Mouse (Mus musculus) heart, adult 2 months (tissue): Measurements from ENCODE around the gene Prn. TPM values are rescaled to one million over a fixed set of nuclear protein-coding genes. Genes with fewer than 3 reads are reported as not detected.

Source experiments
- DNase-seq, 2 experiments: peaks; one replicate each; pipeline ENCODE4 v3.0.0; 2021
- H3K27ac ChIP-seq: fragments of 200-600 bp; 2 replicates; pipeline ENCODE4 v1.8.1; 2022
- H3K27me3 ChIP-seq: fragments of 200-500 bp; 2 replicates; pipeline ENCODE4 v1.6.1; 2012; ENCODE audit warnings: mild to moderate bottlenecking, low read length, inconsistent platforms, mixed read lengths; ENCODE audit not compliant: control insufficient read depth, insufficient read depth
- H3K36me3 ChIP-seq: fragments of 200-500 bp; 2 replicates; pipeline ENCODE4 v1.6.1; 2012; ENCODE audit warnings: low read length, inconsistent platforms; ENCODE audit not compliant: control insufficient read depth, insufficient read depth
- H3K4me1 ChIP-seq: fragments of 200-500 bp; 2 replicates; pipeline ENCODE4 v1.6.1; 2011; ENCODE audit warnings: low read length; ENCODE audit not compliant: control insufficient read depth, insufficient read depth
- H3K4me3 ChIP-seq: fragments of 200-600 bp; 2 replicates; pipeline ENCODE4 v1.8.1; 2022
- H3K79me2 ChIP-seq: fragments of 200-500 bp; replicated peaks from 2 replicates; pipeline ENCODE4 v1.6.1; 2012; ENCODE audit warnings: mild to moderate bottlenecking, inconsistent platforms, low read length, moderate library complexity, mixed read lengths; ENCODE audit not compliant: control insufficient read depth, insufficient read depth
- H3K9ac ChIP-seq: fragments of 200-500 bp; 2 replicates; pipeline ENCODE4 v1.6.1; 2012; ENCODE audit warnings: low read depth, mild to moderate bottlenecking, control low read depth, inconsistent platforms, low read length, mixed read lengths
- CTCF ChIP-seq: fragments of 200-600 bp; IDR thresholded peaks from 2 replicates; pipeline ENCODE4 v1.8.1; 2022; ENCODE audit warnings: antibody characterized with exemption, mild to moderate bottlenecking, moderate library complexity
- EP300 ChIP-seq: fragments of 200-500 bp; IDR thresholded peaks from 2 replicates; pipeline ENCODE4 v1.6.1; 2011; ENCODE audit warnings: low read depth, low read length, control low read depth; ENCODE audit not compliant: insufficient read depth
- POLR2A ChIP-seq: fragments of 200-500 bp; IDR thresholded peaks from 2 replicates; pipeline ENCODE4 v1.6.1; 2011; ENCODE audit warnings: mild to moderate bottlenecking, low read depth, low read length, control low read depth; ENCODE audit not compliant: insufficient read depth
- WGBS: fragments of 180-500 bp; shearing (Covaris S2); methylation state at CpG from one replicate; pipeline ENCODE4 v1.1.7; 2018; 5-methylcytosine and 5-hydroxymethylcytosine counted together
- intact Hi-C: fragments of 180-260 bp; cut with DNase I; formaldehyde crosslinking; loops from one replicate; pipeline ENCODE4 v1.15.1; 2025
- polyA plus RNA-seq: library from polyadenylated mRNA; depleted of rRNA; stranded (reverse); fragments of >200 nt; gene quantifications from 2 replicates; pipeline ENCODE4 v1.2.3, GENCODE M21; 2012
- total RNA-seq, 2 experiments: library from RNA; stranded (reverse); gene quantifications; 2 replicates each; pipeline ENCODE4 v1.2.3; 2021

Prn gene
- total and polyA plus RNA-seq, 3 experiments = 0.23 TPM; not detected in 2

DNA sequence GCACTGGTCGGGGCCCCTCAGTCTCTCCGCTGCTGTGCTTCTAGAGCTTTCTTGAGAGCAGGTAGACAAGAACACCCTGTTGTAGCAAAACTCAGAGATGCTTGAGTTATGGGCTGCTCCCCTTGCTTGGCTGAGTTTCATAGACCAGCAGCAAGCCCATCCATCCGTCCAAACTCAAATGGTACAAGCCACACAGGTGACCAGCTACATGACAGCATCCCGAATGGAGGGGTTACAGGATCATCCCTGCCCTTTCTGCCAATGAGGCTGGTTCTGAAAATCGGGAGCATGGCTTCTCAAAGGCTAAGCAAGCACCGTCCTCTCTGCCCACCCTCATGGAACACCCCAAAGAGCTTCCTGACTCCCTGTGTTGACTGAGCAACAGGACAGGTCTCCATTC, 85.2 kb downstream of the Prn start:
- intact Hi-C loops = no loop called here
- Histone ChIP-seq H3K4me1 (peaks cover 3% of the 10 kb centered on the region; the same call in 1 of the 2 replicates), H3K9ac (no peak overlapping the region), H3K27me3 (no peaks in the 10 kb centered on the region), H3K36me3 (no peaks in the 10 kb centered on the region), H3K27ac (no peak overlapping the region), H3K79me2 (no peaks in the 10 kb centered on the region), H3K4me3 (no peak overlapping the region)
- 94% methylated on average over 6 of the region's 6 CpGs for WGBS
- TF ChIP-seq EP300 (no peak), CTCF (no peak)
- DNase-seq = no peak

GRCm38 (mm10) chr2:131995742-131996141, 86.0 kb downstream of the Prn start:
- Histone ChIP-seq H3K36me3 (no peaks in the 10 kb centered on the region), H3K9ac (no peak overlapping the region), H3K4me3 (no peak overlapping the region), H3K79me2 (no peaks in the 10 kb centered on the region), H3K4me1 (peaks cover 3% of the 10 kb centered on the region; the same call in 1 of the 2 replicates), H3K27ac (no peak overlapping the region), H3K27me3 (no peaks in the 10 kb centered on the region)
- 86% methylated on average over 12 of the region's 12 CpGs for WGBS
- DNase-seq = no peak
- intact Hi-C loops = no loop called here
- TF ChIP-seq EP300 (no peak), CTCF (no peak), POLR2A (no peak)

- DNase-seq = no peak
- 88% methylated on average over 7 of the region's 7 CpGs for WGBS
- Histone ChIP-seq H3K79me2 (no peaks in the 10 kb centered on the region), H3K36me3 (no peaks in the 10 kb centered on the region), H3K27me3 (no peaks in the 10 kb centered on the region), H3K4me1 (peaks cover 3% of the 10 kb centered on the region; the same call in 1 of the 2 replicates), H3K9ac (no peak overlapping the region), H3K27ac (no peak overlapping the region), H3K4me3 (no peak overlapping the region)
- TF ChIP-seq CTCF = no peak
- TF ChIP-seq EP300 = no peak
- no peak for TF ChIP-seq POLR2A
- intact Hi-C loops = no loop called here
Measured at GRCm38 (mm10) chr2:131996369-131996768, 86.6 kb downstream of the Prn start.

- Histone ChIP-seq H3K27ac (no peak overlapping the region), H3K27me3 (no peaks in the 10 kb centered on the region), H3K9ac (no peak overlapping the region), H3K4me1 (peaks cover 2% of the 10 kb centered on the region; the same call in 1 of the 2 replicates), H3K36me3 (no peaks in the 10 kb centered on the region), H3K79me2 (no peaks in the 10 kb centered on the region), H3K4me3 (no peak overlapping the region)
- WGBS = 27% methylated on average over 5 of the region's 5 CpGs
- intact Hi-C loops = no loop called here
- DNase-seq = no peak
- TF ChIP-seq EP300 (no peak), POLR2A (no peak), CTCF (no peak)
Measured at GRCm38 (mm10) chr2:131997356-131997755, 87.6 kb downstream of the Prn start.

DNA sequence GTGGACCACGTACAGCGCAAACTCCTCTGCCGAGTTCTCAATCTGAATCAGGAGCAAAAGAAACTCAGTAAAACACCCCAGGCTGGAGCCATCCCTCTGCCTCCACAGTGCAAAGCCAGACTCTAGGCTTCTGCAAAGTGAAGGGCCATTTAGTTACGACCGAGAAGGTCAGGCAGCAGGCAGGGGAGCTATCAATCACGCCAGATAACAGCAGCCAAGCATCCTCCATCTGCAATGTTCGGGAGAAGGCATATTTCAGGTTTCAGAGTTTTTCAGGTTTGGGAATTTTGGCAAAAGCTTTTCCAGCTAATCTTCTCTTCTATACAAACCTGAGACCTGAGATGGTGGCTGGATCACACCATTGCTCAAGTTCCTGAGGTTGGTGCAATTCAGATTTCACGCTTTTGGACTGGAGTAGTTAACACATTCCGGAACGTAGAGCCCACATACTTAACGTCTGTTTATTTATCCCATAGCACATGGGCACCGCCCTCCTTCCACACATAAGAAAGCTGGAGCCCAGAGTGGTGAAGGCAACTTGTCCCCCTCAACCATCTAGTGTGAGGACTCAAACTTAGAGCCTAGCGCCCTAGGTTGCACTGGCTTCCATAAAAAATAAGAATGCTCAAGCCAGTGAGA, 92.1 kb downstream of the Prn start:
- Histone ChIP-seq H3K27me3 (no peaks in the 10 kb centered on the region), H3K79me2 (no peaks in the 10 kb centered on the region), H3K4me1 (peaks cover 7% of the 10 kb centered on the region; the same call in 1 of the 2 replicates), H3K27ac (no peak overlapping the region), H3K36me3 (no peaks in the 10 kb centered on the region), H3K4me3 (no peak overlapping the region), H3K9ac (no peak overlapping the region)
- intact Hi-C loops = no loop called here
- TF ChIP-seq CTCF (no peak), EP300 (no peak), POLR2A (no peak)
- 87% methylated on average over 13 of the region's 13 CpGs for WGBS
- DNase-seq = no peak

DNA sequence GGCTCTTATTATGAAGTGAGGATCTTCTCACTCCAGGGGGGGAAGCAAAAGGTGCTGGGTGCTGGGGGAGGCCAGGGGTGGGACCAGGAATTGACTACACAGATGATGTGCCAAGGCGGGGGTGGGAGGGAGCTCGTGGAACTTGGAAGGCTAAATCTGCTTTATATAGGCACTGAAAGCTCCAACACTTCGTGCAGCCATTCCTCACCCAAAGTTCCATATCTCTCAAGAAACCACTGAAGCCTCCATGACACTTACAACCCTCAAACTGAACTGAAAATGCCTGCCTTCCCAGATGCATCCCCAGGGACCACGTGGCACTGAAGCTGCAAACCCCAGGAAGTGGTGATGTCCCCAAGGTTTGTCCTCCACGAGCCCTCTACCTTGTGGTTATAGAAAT, 94.2 kb downstream of the Prn start:
- Histone ChIP-seq H3K9ac (no peak overlapping the region), H3K36me3 (no peaks in the 10 kb centered on the region), H3K4me1 (peaks cover 8% of the 10 kb centered on the region), H3K27ac (no peak overlapping the region), H3K79me2 (no peaks in the 10 kb centered on the region), H3K4me3 (no peak overlapping the region), H3K27me3 (no peaks in the 10 kb centered on the region)
- WGBS = 73% methylated on average over 5 of the region's 5 CpGs
- no peak for DNase-seq
- intact Hi-C loops = no loop called here
- TF ChIP-seq EP300 (no peak), CTCF (no peak), POLR2A (no peak)
